1 mouse cellular context compared by ENCODE assay signal in genomic region chr15:85835335-85835734, GRCm38 (mm10).
TF ChIP-seq lines count a peak whose summit lies in the region.

No protein-coding gene starts in this region.

TF ChIP-seq in CH12.LX, 34 proteins besides CTCF, POLR2A, EP300 and RAD21:
- TF ChIP-seq NELFE (IDR thresholded peaks at IDR 0.05; ENCODE audit: low read depth, low read length) (no peak), CHD2 (IDR thresholded peaks at IDR 0.05; ENCODE audit: low read length) (no peak), USF1 (IDR thresholded peaks at IDR 0.05; ENCODE audit: low read depth, low read length) (no peak), KAT2A (IDR thresholded peaks at IDR 0.05; ENCODE audit: insufficient replicate concordance, low read length) (no peak), JUN (IDR thresholded peaks at IDR 0.05; ENCODE audit: insufficient read depth, low read depth, low read length) (no peak), BHLHE40 (IDR thresholded peaks at IDR 0.05; ENCODE audit: low read depth, low read length) (no peak), MAFK (IDR thresholded peaks at IDR 0.05; ENCODE audit: insufficient replicate concordance, low read length) (no peak), TCF12 (IDR thresholded peaks at IDR 0.05; ENCODE audit: low read depth, low read length) (no peak), SMC3 (IDR thresholded peaks at IDR 0.05; ENCODE audit: low read depth, low read length) (no peak; the same call in 1 of the 2 replicates), E2F4 (IDR thresholded peaks at IDR 0.05; ENCODE audit: insufficient replicate concordance, low read depth, low read length) (no peak), GABPA (IDR thresholded peaks at IDR 0.05; ENCODE audit: insufficient replicate concordance, low read depth, low read length) (no peak), ELF1 (IDR thresholded peaks at IDR 0.05; ENCODE audit: low read depth, low read length) (no peak), MXI1 (IDR thresholded peaks at IDR 0.05; ENCODE audit: low read depth, low read length) (no peak)
